Mouse (Mus musculus) midbrain, embryonic 12.5 days (tissue): ENCODE data around the gene Rnf207. TPM values are rescaled to one million over a fixed set of nuclear protein-coding genes. Genes with fewer than 3 reads are reported as not detected.

Source experiments
- ATAC-seq: fragments of 200-750 bp; cut with Nextera tagmentation; 2 replicates; pipeline ENCODE4 v1.8.0; 2017; ENCODE audit warnings: low read depth, moderate TSS enrichment, moderate library complexity; ENCODE audit not compliant: low FRiP score
- H3K27ac ChIP-seq: fragments of 300-500 bp; sonication (generic); replicated peaks from 2 replicates; pipeline ENCODE4 v1.5.1; 2016; ENCODE audit warnings: mild to moderate bottlenecking
- H3K27me3 ChIP-seq: fragments of 300-500 bp; sonication (generic); 2 replicates; pipeline ENCODE4 v1.6.1; 2016; ENCODE audit warnings: mild to moderate bottlenecking
- H3K36me3 ChIP-seq: fragments of 300-500 bp; sonication (generic); 2 replicates; pipeline ENCODE4 v1.6.1; 2016
- H3K4me1 ChIP-seq: fragments of 300-500 bp; sonication (generic); 2 replicates; pipeline ENCODE4 v1.6.1; 2016
- H3K4me2 ChIP-seq: fragments of 300-500 bp; sonication (generic); replicated peaks from 2 replicates; pipeline ENCODE4 v1.6.1; 2016; ENCODE audit warnings: mild to moderate bottlenecking, moderate library complexity
- H3K4me3 ChIP-seq: fragments of 300-500 bp; sonication (generic); 2 replicates; pipeline ENCODE4 v1.5.1; 2016; ENCODE audit warnings: mild to moderate bottlenecking
- H3K9ac ChIP-seq: fragments of 300-500 bp; sonication (generic); replicated peaks from 2 replicates; pipeline ENCODE4 v1.6.1; 2016; ENCODE audit warnings: mild to moderate bottlenecking, moderate library complexity
- H3K9me3 ChIP-seq: fragments of 300-500 bp; sonication (generic); 2 replicates; pipeline ENCODE4 v1.6.1; 2016; ENCODE audit warnings: mild to moderate bottlenecking
- WGBS: fragments of 180-500 bp; shearing (Covaris S2); methylation state at CpG from one replicate; pipeline ENCODE4 v1.1.7; 2016; 5-methylcytosine and 5-hydroxymethylcytosine counted together
- polyA plus RNA-seq: library from polyadenylated mRNA; unstranded; fragments of >200 nt; fragmentation: Nextera tagmentation; extraction: Ambion mirVana; gene quantifications from 2 replicates; pipeline ENCODE4 v1.2.1, GENCODE M21; 2016

Gene Rnf207
- polyA plus RNA-seq, 1 experiment from 2014 or later: 2.7 TPM

DNA sequence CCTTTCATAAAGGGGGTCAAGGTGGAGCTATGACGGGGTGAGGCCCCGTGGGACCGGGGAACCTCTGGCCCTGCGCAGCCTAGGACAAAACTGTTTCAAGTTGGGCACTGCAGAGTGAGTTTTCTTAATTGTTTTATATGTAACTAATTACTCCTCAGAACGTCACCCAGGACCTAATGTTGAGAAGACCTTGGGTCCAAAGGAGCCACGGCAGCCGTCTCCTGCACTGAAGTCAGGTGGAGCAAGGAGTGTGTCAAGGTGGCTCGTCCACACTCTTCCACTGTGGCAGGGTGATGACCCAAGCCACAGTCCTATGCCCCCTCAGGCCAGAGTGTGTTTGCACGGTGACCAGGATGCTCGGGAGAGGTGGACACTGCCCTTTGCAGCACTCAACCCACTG, 15.6 kb downstream of the Rnf207 start:
- H3K27ac ChIP-seq: no peak overlapping the region
- WGBS: 93% methylated on average over 10 of the region's 10 CpGs
- H3K4me2 ChIP-seq: no peak overlapping the region
- H3K27me3 ChIP-seq: peaks cover 9% of the 10 kb centered on the region
- ATAC-seq: no peak
- no peak overlapping the region for H3K9ac ChIP-seq
- H3K36me3 ChIP-seq: peaks cover 58% of the 10 kb centered on the region
- no peaks in the 10 kb centered on the region for H3K9me3 ChIP-seq
- no peak overlapping the region for H3K4me3 ChIP-seq
- peaks cover 10% of the 10 kb centered on the region for H3K4me1 ChIP-seq

DNA sequence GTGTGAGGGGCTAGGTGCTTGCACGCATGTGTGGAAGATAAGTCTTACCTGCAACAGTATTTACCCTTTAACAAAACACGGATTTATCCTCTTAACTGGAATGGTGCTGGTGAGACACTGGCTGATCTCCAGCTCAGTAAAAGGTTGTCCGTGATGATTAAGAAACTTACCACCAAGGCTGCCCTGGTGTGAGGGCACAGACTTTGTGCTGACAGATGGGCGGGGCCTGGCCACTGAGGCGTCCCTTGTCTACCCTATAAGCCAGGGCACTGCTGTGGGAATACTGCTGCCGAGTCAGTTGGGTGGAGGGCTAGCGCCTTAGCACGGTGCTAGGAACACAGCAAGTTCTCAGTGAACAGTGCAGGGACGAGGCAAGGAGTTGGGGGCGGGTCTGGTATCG, 16.8 kb downstream of the Rnf207 start:
- WGBS: 67% methylated on average over 11 of the region's 11 CpGs
- ATAC-seq: no peak
- H3K36me3 ChIP-seq: peaks cover 58% of the 10 kb centered on the region
- H3K4me3 ChIP-seq: no peak overlapping the region
- H3K27ac ChIP-seq: no peak overlapping the region
- no peak overlapping the region for H3K4me2 ChIP-seq
- H3K27me3 ChIP-seq: peaks cover 10% of the 10 kb centered on the region
- no peak overlapping the region for H3K9ac ChIP-seq
- H3K9me3 ChIP-seq: no peaks in the 10 kb centered on the region
- peaks cover 16% of the 10 kb centered on the region for H3K4me1 ChIP-seq

DNA sequence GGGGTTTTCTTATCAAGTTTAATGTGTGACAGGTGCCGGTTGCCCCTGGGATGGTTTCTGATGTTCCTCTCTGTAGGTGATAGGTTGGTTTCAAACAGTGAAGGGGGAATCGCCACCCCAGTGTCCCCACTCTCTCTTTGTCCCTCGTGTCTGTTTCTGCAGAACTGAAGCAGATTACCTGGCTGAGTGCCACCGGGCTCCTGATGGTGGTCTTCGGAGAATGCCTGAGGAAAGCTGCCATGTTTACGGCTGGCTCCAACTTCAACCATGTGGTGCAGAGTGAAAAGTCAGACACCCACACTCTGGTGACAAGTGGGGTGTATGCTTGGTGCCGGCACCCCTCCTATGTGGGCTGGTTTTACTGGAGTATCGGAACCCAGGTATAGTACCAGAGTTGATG, 18.4 kb downstream of the Rnf207 start:
- H3K27ac ChIP-seq: no peak overlapping the region
- ATAC-seq: no peak
- peaks cover 20% of the 10 kb centered on the region for H3K4me1 ChIP-seq
- H3K9me3 ChIP-seq: no peaks in the 10 kb centered on the region
- peaks cover 20% of the 10 kb centered on the region for H3K27me3 ChIP-seq
- H3K4me2 ChIP-seq: no peak overlapping the region
- no peak overlapping the region for H3K4me3 ChIP-seq
- no peak overlapping the region for H3K9ac ChIP-seq
- peaks cover 57% of the 10 kb centered on the region for H3K36me3 ChIP-seq
- WGBS: 92% methylated on average over 8 of the region's 8 CpGs

DNA sequence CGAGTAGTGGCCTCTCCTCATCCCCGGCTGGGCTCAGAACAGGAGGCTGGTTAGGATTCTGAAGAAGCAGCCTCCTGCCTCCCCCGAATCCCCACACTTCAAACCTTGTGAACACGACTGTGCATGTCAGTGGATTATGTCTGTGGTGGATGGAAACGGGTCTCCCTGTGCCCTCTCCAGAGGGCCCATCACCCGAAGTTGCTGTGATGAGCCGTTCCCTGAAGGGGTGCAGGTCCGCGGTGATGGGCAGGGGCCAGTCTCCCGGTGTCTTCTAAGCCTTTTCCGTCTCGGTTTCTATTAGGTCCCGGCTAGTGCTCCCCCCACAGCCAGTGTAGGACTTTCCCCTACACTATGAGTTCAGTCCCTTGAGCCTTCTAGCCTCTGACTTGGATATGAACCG, 20.0 kb downstream of the Rnf207 start:
- Histone ChIP-seq H3K4me1 (peaks cover 25% of the 10 kb centered on the region), H3K27me3 (peaks cover 36% of the 10 kb centered on the region), H3K36me3 (peaks cover 42% of the 10 kb centered on the region), H3K9me3 (no peaks in the 10 kb centered on the region), H3K27ac (no peak overlapping the region), H3K4me2 (peak overlapping the region; percentile 98), H3K9ac (peak overlapping the region; percentile 37), H3K4me3 (0 out of 2 replicates have a peak overlapping the region, but pooled peaks have one; percentile 81)
- 82% methylated on average over 14 of the region's 14 CpGs for WGBS
- no peak for ATAC-seq

DNA sequence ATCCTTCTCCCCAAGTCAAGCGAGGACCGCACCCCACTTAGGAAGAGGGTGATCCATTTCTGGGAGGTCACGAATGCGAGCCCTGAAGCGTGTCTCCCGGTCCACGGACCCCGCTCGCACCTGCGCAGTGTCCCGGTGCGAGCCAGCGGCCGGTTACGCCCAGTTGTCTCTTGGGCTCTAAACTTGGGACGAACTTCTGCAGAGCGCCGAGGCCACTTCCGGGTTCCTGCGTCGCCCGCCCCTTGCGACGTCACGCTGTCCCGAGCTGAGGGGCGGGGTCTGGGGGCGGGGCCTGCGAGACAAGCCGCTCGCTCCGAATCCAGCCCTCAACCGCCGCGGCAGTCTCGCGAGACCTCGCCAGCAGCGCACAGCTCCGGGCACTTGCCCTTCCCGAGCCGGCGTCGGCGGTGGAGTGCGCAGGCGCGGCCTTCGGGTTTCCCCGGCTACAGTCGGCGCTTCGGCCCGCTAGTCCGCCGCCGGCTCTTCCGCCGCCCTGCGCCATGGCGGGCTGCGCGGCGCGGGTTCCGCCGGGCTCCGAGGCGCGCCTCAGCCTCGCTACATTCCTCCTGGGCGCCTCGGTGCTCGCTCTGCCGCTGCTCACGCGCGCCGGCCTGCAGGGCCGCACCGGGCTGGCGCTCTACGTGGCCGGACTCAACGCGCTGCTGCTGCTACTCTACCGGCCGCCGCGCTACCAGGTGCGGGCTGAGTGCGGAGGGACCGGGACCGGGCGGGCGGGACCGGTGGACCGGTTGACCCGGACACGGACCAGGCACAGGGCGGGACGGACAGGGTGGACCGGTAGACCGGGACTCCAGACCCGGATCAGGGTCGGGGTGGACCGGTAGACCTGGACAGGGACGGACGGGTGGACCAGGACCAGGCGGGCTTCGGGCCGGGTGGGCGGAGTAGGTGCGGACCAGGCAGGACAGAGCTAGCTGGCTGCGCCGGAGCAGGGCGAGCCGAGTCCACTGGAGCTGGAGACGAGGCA, 21.6 kb downstream of the Rnf207 start, which contains the start of gene Icmt:
TSS of gene Icmt (plus strand) at position 354 of the 988 bp plus-strand sequence.
- ATAC-seq: peak; percentile 93
- Histone ChIP-seq H3K4me1 (peaks cover 41% of the 10 kb centered on the region), H3K27me3 (peaks cover 53% of the 10 kb centered on the region), H3K27ac (peak within 1 kb of the TSS; percentile 63), H3K4me2 (peak within 1 kb of the TSS; percentile 98), H3K9ac (peak within 1 kb of the TSS; percentile 88), H3K9me3 (no peaks in the 10 kb centered on the region), H3K4me3 (peak within 1 kb of the TSS; percentile 81), H3K36me3 (peaks cover 25% of the 10 kb centered on the region)
- under 1% methylated on average over 117 of the region's 119 CpGs for WGBS

DNA sequence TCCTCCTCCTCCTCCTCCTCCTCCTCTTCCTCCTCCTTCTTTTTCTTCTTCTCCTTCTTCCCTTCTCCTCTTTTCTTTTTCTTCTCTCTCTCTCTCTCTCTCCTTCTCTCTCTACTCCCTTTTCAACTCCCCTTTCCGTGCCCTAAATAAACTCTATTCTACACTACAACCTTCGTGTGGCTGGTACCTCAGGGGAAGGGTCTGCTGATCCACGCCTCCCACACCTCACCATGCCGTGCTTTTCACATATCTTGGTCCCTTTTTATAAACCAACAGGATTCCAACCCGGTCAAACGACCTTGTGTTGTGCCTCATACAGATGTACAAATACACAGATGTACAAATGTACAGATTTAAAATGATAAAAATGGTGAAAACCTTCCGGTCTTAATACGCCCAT, 22.4 kb downstream of the Rnf207 start:
- Histone ChIP-seq H3K4me3 (peak overlapping the region; percentile 81), H3K27me3 (peaks cover 61% of the 10 kb centered on the region), H3K9ac (peak overlapping the region; percentile 52; the same call in 1 of the 2 replicates), H3K27ac (no peak overlapping the region), H3K4me2 (peak overlapping the region; percentile 98), H3K36me3 (peaks cover 18% of the 10 kb centered on the region), H3K4me1 (peaks cover 49% of the 10 kb centered on the region), H3K9me3 (no peaks in the 10 kb centered on the region)
- no peak for ATAC-seq
- WGBS: 18% methylated on average over 8 of the region's 8 CpGs

DNA sequence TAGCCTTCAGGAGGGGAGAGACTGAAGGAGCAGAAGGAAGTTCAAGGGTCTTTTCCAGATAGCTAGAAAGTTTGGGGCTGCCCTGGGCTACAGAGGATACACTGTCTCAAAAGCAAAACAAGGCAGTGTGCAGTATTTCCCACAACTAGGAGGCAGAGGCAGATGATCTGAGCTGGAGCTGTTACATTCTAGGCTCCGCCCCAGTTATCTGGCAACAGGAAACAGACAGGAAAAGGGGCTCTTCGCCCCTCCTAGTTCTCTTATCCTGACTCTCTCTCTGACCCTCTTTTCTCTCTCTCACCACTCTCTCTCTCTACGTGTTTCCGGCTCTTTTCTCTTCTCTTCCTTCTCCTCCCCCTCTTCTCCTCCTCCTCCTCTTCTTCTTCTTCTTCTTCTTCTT, 22.9 kb downstream of the Rnf207 start:
- Histone ChIP-seq H3K4me2 (no peak overlapping the region), H3K27me3 (peaks cover 65% of the 10 kb centered on the region), H3K9ac (no peak overlapping the region), H3K9me3 (no peaks in the 10 kb centered on the region), H3K4me1 (peaks cover 54% of the 10 kb centered on the region), H3K4me3 (no peak overlapping the region), H3K36me3 (peaks cover 13% of the 10 kb centered on the region), H3K27ac (no peak overlapping the region)
- no peak for ATAC-seq
- 63% methylated on average over 4 of the region's 4 CpGs for WGBS

DNA sequence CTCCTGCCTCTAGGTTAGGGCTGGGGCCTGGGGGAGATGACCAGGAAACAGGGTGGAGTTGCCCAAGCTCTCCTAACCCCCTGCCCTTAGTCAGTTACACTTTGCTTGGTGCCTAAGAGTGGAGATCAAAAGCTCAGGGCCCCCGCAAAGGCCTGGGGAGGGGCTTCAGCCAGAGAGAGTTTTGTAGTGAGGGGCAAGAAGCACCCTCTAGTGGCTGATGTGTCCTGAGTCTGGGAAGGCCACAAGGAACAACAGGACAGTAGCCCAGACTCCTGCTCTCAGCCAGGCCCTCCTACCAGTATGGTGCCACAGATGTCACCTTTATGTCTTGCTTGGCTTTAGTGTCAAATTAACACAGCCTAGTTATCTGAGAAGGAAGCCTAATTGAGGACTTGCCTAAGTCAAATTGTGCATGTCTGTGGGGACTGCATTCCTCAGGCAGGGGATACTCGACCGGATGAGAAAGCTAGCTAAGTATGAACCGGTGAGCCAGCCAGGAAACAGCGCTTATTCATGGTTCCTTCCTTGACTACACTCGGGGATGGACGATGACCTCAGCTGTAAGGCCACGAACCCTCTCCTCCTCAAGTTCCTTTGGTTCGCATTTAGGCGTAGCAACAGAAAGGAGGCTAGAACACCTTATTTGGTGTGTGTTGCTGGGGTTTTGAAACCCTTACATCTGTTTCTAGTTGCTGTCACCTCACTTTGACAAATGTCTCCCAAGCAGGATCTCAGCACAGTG, 24.4 kb downstream of the Rnf207 start:
- H3K9me3 ChIP-seq: no peaks in the 10 kb centered on the region
- no peak for ATAC-seq
- H3K27ac ChIP-seq: no peak overlapping the region
- peaks cover 80% of the 10 kb centered on the region for H3K27me3 ChIP-seq
- WGBS: 62% methylated on average over 10 of the region's 10 CpGs
- H3K9ac ChIP-seq: no peak overlapping the region
- no peaks in the 10 kb centered on the region for H3K36me3 ChIP-seq
- H3K4me3 ChIP-seq: no peak overlapping the region
- no peak overlapping the region for H3K4me2 ChIP-seq
- peaks cover 68% of the 10 kb centered on the region for H3K4me1 ChIP-seq

DNA sequence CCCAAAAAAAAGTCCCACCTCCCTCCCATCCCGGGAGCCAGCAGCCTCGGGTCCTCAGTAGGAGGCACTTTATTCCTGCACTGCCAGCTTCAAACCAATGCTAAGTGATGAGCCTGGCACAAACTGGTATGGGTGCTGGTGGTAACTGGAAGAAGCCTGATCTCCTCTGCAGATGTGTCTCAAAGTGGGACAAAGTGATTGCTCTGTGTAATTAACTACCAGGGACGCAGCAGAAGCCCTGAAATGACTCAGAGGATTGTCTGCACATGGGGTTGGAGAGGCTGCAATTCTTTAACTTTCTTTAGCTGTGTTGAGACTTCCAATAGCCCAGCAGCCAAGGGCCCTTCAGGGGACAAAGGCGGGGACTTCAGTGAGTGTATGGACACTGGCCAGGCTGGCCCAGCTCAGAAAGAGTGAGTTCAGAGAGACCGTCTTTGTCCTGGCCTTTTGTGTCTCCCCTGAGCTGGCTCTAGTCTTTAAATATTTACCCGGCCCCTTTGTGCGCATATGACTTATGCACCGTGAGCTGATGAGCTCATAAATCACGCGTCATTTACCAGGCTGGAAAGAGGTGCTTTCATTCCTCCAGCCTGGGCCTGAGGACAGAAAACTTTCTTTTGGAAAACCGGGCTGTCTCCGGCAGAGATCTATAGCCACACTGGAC, 26.6 kb downstream of the Rnf207 start:
- peak overlapping the region; percentile 22 for H3K4me2 ChIP-seq
- H3K27ac ChIP-seq: no peak overlapping the region
- peaks cover 64% of the 10 kb centered on the region for H3K4me1 ChIP-seq
- no peak for ATAC-seq
- H3K36me3 ChIP-seq: no peaks in the 10 kb centered on the region
- no peaks in the 10 kb centered on the region for H3K9me3 ChIP-seq
- peaks cover 89% of the 10 kb centered on the region for H3K27me3 ChIP-seq
- 0 out of 2 replicates have a peak overlapping the region, but pooled peaks have one; percentile 20 for H3K9ac ChIP-seq
- no peak overlapping the region for H3K4me3 ChIP-seq
- WGBS: 8% methylated on average over 12 of the region's 12 CpGs

DNA sequence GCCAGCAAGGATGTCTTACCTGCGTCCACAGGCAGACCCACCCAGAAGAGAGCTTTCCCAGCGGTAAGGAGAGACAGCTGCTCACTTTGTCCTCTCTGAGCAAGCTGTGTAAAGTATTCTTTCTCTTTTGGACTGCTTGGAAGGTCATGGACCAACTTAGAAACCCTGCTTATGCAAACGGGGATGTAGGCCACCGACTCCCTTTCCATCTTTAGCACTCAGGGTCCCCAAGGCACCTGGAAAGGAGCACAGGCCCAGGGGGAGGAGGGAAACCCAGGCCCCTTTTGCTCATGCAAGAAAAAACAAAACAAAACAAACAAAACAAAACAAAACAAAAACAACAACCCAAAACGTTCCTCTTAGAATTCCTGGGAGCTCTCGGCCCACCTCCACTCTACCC, 27.2 kb downstream of the Rnf207 start, which contains the start of gene Hes3:
TSS of gene Hes3 (minus strand) at position 101 of the 400 bp plus-strand sequence.
- WGBS: 6% methylated on average over 6 of the region's 6 CpGs
- Histone ChIP-seq H3K36me3 (no peaks in the 10 kb centered on the region), H3K4me3 (peak within 1 kb of the TSS; percentile 28), H3K4me1 (peaks cover 69% of the 10 kb centered on the region), H3K27ac (peak within 1 kb of the TSS; percentile 61), H3K27me3 (peaks cover 96% of the 10 kb centered on the region), H3K9ac (peak within 1 kb of the TSS; percentile 48), H3K9me3 (no peaks in the 10 kb centered on the region), H3K4me2 (peak within 1 kb of the TSS; percentile 56)
- no peak for ATAC-seq

DNA sequence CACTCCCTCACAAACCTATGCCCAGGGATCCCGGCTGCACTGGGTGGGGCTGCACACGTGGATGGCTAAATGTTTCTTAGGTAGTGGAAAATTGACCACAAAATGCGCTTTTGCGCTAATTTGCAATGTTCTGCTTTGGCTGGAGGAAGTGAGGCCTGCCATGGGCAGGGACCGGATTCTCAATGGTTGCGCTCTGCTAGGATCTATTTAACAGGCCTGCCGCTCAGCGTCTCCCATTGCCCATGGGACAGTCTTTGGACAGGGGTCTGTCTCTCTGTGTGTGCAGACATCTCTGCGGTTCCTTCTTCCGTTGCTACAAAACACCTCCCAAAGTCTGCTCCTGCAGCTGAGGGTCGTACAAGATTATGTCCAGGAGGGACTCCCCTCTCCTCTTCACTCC, 27.8 kb downstream of the Rnf207 start:
- H3K9me3 ChIP-seq: no peaks in the 10 kb centered on the region
- no peaks in the 10 kb centered on the region for H3K36me3 ChIP-seq
- H3K9ac ChIP-seq: 0 out of 2 replicates have a peak overlapping the region, but pooled peaks have one; percentile 48
- WGBS: 6% methylated on average over 11 of the region's 11 CpGs
- H3K27ac ChIP-seq: no peak overlapping the region
- peaks cover 72% of the 10 kb centered on the region for H3K4me1 ChIP-seq
- H3K4me3 ChIP-seq: peak overlapping the region; percentile 28; the same call in 1 of the 2 replicates
- peaks cover 97% of the 10 kb centered on the region for H3K27me3 ChIP-seq
- H3K4me2 ChIP-seq: peak overlapping the region; percentile 56
- no peak for ATAC-seq
